8 mouse cellular contexts compared by ENCODE assay signal in the genomic region with DNA sequence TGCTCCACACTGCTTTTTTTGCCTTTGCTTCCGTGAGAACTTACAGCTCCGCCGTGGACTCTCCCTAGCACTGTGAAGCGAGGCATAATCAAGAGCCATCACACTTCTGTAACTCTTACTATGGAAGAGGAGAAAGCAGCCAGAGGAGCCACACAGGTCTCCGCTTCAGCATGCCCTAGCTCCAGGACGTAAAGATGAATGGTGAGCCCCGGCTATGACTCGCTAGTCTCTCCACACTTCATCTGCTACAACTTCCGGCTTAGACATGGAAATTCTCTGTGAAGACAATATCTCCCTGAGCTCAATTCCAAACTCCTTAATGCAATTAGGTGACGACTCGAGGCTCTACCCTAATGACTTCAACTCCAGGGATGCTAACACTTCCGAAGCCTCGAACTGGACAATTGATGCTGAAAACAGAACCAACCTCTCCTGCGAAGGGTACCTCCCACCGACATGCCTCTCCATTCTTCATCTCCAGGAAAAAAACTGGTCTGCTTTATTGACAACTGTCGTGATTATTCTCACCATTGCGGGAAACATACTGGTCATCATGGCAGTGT. TPM values are rescaled to one million over a fixed set of nuclear protein-coding genes. Genes with fewer than 3 reads are reported as not detected.
DNase-seq lines count a peak whose midpoint lies in the region; ATAC-seq and TF ChIP-seq lines count a peak whose summit lies in the region.

No protein-coding gene starts in this region.

- POLR2A ChIA-PET in Patski (lab: Charles Lee): no interaction called here

- in situ Hi-C loops in Patski (cut with MboI; ENCODE audit: low pct_unique_long_range_greater_than_20kb): loop anchor here (10.0 kb wide), 1 partner anchor 353 kb away; no protein-coding TSS in a partner anchor

- H3K4me1 ChIP-seq in heart, embryonic 12.5 days (replicated peaks): peaks cover 21% of the 10 kb centered on the region
- H3K4me1 ChIP-seq in forebrain, postnatal 0 days (ENCODE audit: insufficient read depth): peaks cover 5% of the 10 kb centered on the region
- peaks cover 15% of the 10 kb centered on the region for H3K4me1 ChIP-seq in liver, embryonic 16.5 days (ENCODE audit: control insufficient read depth, low read depth, low read length)

- TF ChIP-seq CTCF in Patski (IDR thresholded peaks at IDR 0.05): no peak
- no peak for TF ChIP-seq CTCF in forebrain, postnatal 0 days (IDR thresholded peaks at IDR 0.05; ENCODE audit: low read depth)

- H3K9ac ChIP-seq in heart, embryonic 12.5 days: peak overlapping the region; percentile 63
- 0 out of 2 replicates have a peak overlapping the region, but pooled peaks have one; percentile 18 for H3K9ac ChIP-seq in forebrain, postnatal 0 days
- H3K9ac ChIP-seq in liver, embryonic 16.5 days (ENCODE audit: low read depth, low read length): no peak overlapping the region

- H3K27ac ChIP-seq in heart, embryonic 12.5 days (ENCODE audit: poor library complexity, severe bottlenecking): no peak overlapping the region
- no peak overlapping the region for H3K27ac ChIP-seq in forebrain, postnatal 0 days (ENCODE audit: low read depth, low read length)
- H3K27ac ChIP-seq in liver, embryonic 16.5 days (ENCODE audit: low read length): no peak overlapping the region

- CTCF ChIA-PET in Patski (lab: Charles Lee): interaction anchor here (1.1 kb wide), 1 partner anchor 92 kb away, joined by 3 read pairs; no protein-coding TSS in a partner anchor

- no peak for DNase-seq in heart, postnatal 25 days (ENCODE audit: low spot score)
- DNase-seq in Patski (ENCODE audit: low read depth, low spot score): no peak
- DNase-seq in forebrain, postnatal 0 days: peak; percentile 30
- no peak for DNase-seq in c-Kit-positive CD71-positive TER-119-positive erythroid progenitor cells, embryonic 14.5 days (ENCODE audit: low spot score)
- DNase-seq in left cerebral cortex, postnatal 10 days (ENCODE audit: extremely low spot score in 1 of 2, low spot score in 2 of 2): no peak
- no peak for DNase-seq in adrenal gland, postnatal 10 days

- no peaks in the 10 kb centered on the region for H3K36me3 ChIP-seq in heart, embryonic 12.5 days
- no peaks in the 10 kb centered on the region for H3K36me3 ChIP-seq in forebrain, postnatal 0 days (ENCODE audit: insufficient read depth)
- no peaks in the 10 kb centered on the region for H3K36me3 ChIP-seq in liver, embryonic 16.5 days (ENCODE audit: control insufficient read depth, insufficient read depth)

- H3K27me3 ChIP-seq in heart, embryonic 12.5 days (replicated peaks): peaks cover 12% of the 10 kb centered on the region; the same call in 1 of the 2 replicates
- no peaks in the 10 kb centered on the region for H3K27me3 ChIP-seq in Patski
- H3K27me3 ChIP-seq in forebrain, postnatal 0 days (ENCODE audit: insufficient read depth, low read length): no peaks in the 10 kb centered on the region
- no peaks in the 10 kb centered on the region; the same call in none of the 2 replicates for H3K27me3 ChIP-seq in liver, embryonic 16.5 days (ENCODE audit: control insufficient read depth, insufficient read depth, low read depth, low read length)

- H3K9me3 ChIP-seq in heart, embryonic 12.5 days (replicated peaks): no peaks in the 10 kb centered on the region
- H3K9me3 ChIP-seq in forebrain, postnatal 0 days (ENCODE audit: low read length): no peaks in the 10 kb centered on the region
- no peaks in the 10 kb centered on the region for H3K9me3 ChIP-seq in liver, embryonic 16.5 days (replicated peaks; ENCODE audit: control insufficient read depth, low read length)

- WGBS in heart, embryonic 12.5 days: 25% methylated on average over 17 of the region's 17 CpGs
- WGBS in forebrain, postnatal 0 days: 9% methylated on average over 17 of the region's 17 CpGs
- WGBS in liver, embryonic 16.5 days (ENCODE audit: insufficient replicate concordance): 22% methylated on average over 17 of the region's 17 CpGs

- intact Hi-C loops in heart, postnatal 25 days (cut with DNase I): loop anchor here (5.0 kb wide), 1 partner anchor 864 kb away; no protein-coding TSS in a partner anchor
- intact Hi-C loops in left cerebral cortex, postnatal 10 days (cut with DNase I): loop anchor here (5.0 to 10.0 kb wide), 3 partner anchors 864 to 1067 kb away; no protein-coding TSS in a partner anchor

- no peak for ATAC-seq in heart, embryonic 12.5 days (ENCODE audit: insufficient number of reproducible peaks, low FRiP score)
- ATAC-seq in Patski: peak; percentile 28
- 0 out of 2 replicates have a peak, but pooled peaks have one; percentile 7 for ATAC-seq in forebrain, postnatal 0 days
- no peak for ATAC-seq in liver, embryonic 16.5 days (ENCODE audit: low read depth)

- peak overlapping the region; percentile 75 for H3K4me2 ChIP-seq in heart, embryonic 12.5 days
- H3K4me2 ChIP-seq in forebrain, postnatal 0 days (ENCODE audit: low read depth): peak overlapping the region; percentile 54
- peak overlapping the region; percentile 59 for H3K4me2 ChIP-seq in liver, embryonic 16.5 days (ENCODE audit: low read depth, low read length)

- H3K4me3 ChIP-seq in heart, embryonic 12.5 days: peak overlapping the region; percentile 48
- peak overlapping the region; percentile 39 for H3K4me3 ChIP-seq in forebrain, postnatal 0 days (ENCODE audit: low read depth, low read length)
- H3K4me3 ChIP-seq in liver, embryonic 16.5 days (ENCODE audit: low read depth, low read length): peak overlapping the region; percentile 50

RNA-seq across cellular contexts. Expression of gene Htr2a, which starts 1.1 kb away (rescaled TPM):
- 1.4 TPM in 2 replicates for polyA plus RNA-seq in heart, embryonic 12.5 days (2016; fragmentation: Nextera tagmentation; extraction: Ambion mirVana)
- total RNA-seq in heart, postnatal 25 days (2021): under 1 TPM; 0.75 to 0.78 TPM
- 0.68 TPM for polyA plus RNA-seq in Patski (2021)
- total RNA-seq in forebrain, postnatal 0 days (2014; rRNA removed): 7.1 and 7.4 TPM in 2 replicates
- 1.3 and 1.5 TPM in 2 replicates for polyA plus RNA-seq in forebrain, postnatal 0 days (2015; fragmentation: Nextera tagmentation; extraction: Ambion mirVana)
- polyA plus RNA-seq in liver, embryonic 16.5 days (2015; fragmentation: Nextera tagmentation; extraction: Ambion mirVana): 0.19 and 0.26 TPM in 2 replicates
- total RNA-seq in left cerebral cortex, postnatal 10 days (2021): 10 to 100 TPM; 17.0 to 18.8 TPM
- under 1 TPM; 0.27 to 0.30 TPM for total RNA-seq in adrenal gland, postnatal 10 days (2021)

Comparison
In these comparisons a context has a peak if more than half of its experiments do, and no peak if none do; other contexts are left out.
1. ATAC-seq: peak in Patski (single experiment) and forebrain, postnatal 0 days (single experiment); none in heart, embryonic 12.5 days (single experiment) and liver, embryonic 16.5 days (single experiment).
2. Peak in every context shown above with its lines, with median percentiles within 50 percentile points of each other: H3K4me2 ChIP-seq and H3K4me3 ChIP-seq.